Mouse (Mus musculus): ENCODE measurements around the gene Mrps31. TPM values are rescaled to one million over a fixed set of nuclear protein-coding genes. Genes with fewer than 3 reads are reported as not detected.

Mrps31 gene
- polyA plus RNA-seq, 1 experiment from 2014 or later: 40.6 TPM

DNA sequence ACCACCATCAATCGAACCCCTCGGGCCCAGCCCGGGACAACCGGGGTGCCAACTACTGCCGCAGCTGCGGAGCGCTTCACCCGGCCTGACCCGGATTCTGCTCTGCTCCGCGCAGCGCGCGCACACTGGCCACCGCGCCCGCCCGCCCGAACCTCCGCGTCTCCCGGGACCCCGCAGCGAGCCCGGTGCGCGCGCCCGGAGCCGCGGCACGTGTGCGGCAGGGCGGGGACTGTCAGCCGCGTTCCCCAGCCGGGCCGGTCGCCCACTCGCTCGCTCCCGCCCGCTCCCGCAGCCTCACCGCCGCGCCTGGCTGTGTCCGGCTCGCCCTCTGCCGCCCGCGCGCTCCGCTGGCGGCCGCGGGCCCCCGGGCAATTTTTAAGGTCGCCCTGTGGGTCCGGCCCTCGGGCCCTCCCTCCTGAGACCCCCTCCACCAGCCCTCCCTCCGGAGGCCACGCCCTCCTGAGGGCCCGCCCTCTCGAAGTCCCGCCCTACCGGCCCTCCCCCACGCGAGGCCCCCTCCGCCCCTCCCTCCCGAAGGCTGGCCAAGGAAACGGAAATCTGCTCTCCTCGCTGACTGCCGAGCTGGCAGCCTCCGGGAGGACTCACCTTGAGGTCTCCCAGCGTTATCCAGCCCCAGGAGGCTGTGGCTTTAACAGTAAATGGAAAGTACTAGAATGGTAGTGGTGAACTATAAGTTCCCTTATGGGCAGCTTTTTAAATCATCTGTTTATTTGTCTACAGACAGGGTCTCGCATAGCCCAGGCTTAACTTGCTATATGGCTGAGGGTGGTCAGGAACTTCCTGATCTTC, 12.8 kb upstream of the Mrps31 start, which contains the start of gene Slc25a15:
Gene Slc25a15, minus strand, starts transcription at position 456 of the 810 bp plus-strand sequence.
- Histone ChIP-seq H3K4me1 (peaks cover 11% of the 10 kb centered on the region; the same call in 1 of the 2 replicates), H3K9me3 (no peaks in the 10 kb centered on the region), H3K4me3 (peak within 1 kb of the TSS; percentile 67), H3K27me3 (no peaks in the 10 kb centered on the region), H3K36me3 (no peaks in the 10 kb centered on the region), H3K27ac (peak within 1 kb of the TSS; percentile 47), H3K9ac (peak within 1 kb of the TSS; percentile 54), H3K4me2 (replicated peaks) (peak within 1 kb of the TSS; percentile 63)
- under 1% methylated on average over 65 of the region's 77 CpGs for WGBS
- peak; percentile 86 for ATAC-seq (ENCODE audit: insufficient number of reproducible peaks, insufficient read depth, low FRiP score, low TSS enrichment)

GRCm38 (mm10) chr8:22399285-22399880, 11.8 kb upstream of the Mrps31 start:
- H3K27ac ChIP-seq: peak overlapping the region; percentile 47; the same call in 1 of the 2 replicates
- peak overlapping the region; percentile 63 for H3K4me2 ChIP-seq (replicated peaks)
- peak overlapping the region; percentile 67 for H3K4me3 ChIP-seq
- no peaks in the 10 kb centered on the region for H3K27me3 ChIP-seq
- no peaks in the 10 kb centered on the region for H3K36me3 ChIP-seq
- WGBS: 85% methylated on average over 8 of the region's 8 CpGs
- H3K9me3 ChIP-seq: no peaks in the 10 kb centered on the region
- peak overlapping the region; percentile 54; the same call in 1 of the 2 replicates for H3K9ac ChIP-seq
- peaks cover 11% of the 10 kb centered on the region; the same call in 1 of the 2 replicates for H3K4me1 ChIP-seq
- no peak for ATAC-seq (ENCODE audit: insufficient number of reproducible peaks, insufficient read depth, low FRiP score, low TSS enrichment)

DNA sequence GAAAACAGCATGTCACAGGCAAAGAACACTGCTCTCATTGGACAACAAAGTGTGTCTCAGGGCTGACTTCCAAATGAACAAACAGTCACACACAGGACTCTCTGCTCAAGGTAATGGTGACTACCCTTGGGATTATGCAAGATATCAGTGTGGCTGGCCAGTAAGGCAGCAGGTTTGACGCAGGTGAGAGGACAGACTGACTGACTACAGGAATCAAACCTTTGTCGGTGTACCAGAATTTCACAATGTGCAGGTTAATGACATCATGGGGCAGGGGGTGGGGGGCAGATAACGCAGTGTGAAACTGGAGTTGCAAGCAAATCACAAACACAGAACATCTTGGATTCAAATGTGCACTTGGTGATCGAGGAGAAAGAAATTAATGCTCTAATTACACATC, 10.6 kb upstream of the Mrps31 start:
- Histone ChIP-seq H3K27me3 (no peaks in the 10 kb centered on the region), H3K9me3 (no peaks in the 10 kb centered on the region), H3K4me1 (peaks cover 11% of the 10 kb centered on the region; the same call in 1 of the 2 replicates), H3K4me2 (replicated peaks) (no peak overlapping the region), H3K4me3 (no peak overlapping the region), H3K27ac (no peak overlapping the region), H3K9ac (no peak overlapping the region), H3K36me3 (no peaks in the 10 kb centered on the region)
- ATAC-seq (ENCODE audit: insufficient number of reproducible peaks, insufficient read depth, low FRiP score, low TSS enrichment): no peak
- WGBS: 86% methylated on average over 4 of the region's 4 CpGs

DNA sequence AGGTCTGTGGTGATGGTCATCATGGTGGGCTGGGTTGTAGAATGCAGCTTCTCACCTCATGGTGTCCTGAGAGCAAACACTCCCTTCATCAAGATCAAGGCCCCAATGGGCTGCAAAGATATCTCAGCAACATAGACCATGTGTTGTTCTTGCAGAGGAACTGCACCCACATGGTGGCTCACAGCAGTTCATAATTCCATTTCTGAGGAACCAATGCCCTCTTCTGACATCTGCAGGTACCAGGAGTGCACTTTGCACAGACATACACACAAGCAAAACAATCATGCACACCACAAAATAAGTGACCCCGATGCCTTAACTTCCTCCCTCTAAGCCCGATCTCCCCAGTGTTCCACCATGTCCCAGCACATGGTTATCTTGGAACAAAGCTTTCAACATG, 7.9 kb upstream of the Mrps31 start:
- Histone ChIP-seq H3K9me3 (no peaks in the 10 kb centered on the region), H3K4me3 (no peak overlapping the region), H3K27ac (no peak overlapping the region), H3K4me1 (peaks cover 3% of the 10 kb centered on the region; the same call in 1 of the 2 replicates), H3K4me2 (replicated peaks) (no peak overlapping the region), H3K36me3 (no peaks in the 10 kb centered on the region), H3K9ac (no peak overlapping the region), H3K27me3 (no peaks in the 10 kb centered on the region)
- ATAC-seq (ENCODE audit: insufficient number of reproducible peaks, insufficient read depth, low FRiP score, low TSS enrichment): no peak
- WGBS: 91% methylated on average over 2 of the region's 2 CpGs

GRCm38 (mm10) chr8:22405733-22406132, 5.4 kb upstream of the Mrps31 start:
- no peak for ATAC-seq (ENCODE audit: insufficient number of reproducible peaks, insufficient read depth, low FRiP score, low TSS enrichment)
- H3K36me3 ChIP-seq: no peaks in the 10 kb centered on the region
- no peak overlapping the region for H3K4me2 ChIP-seq (replicated peaks)
- no peak overlapping the region for H3K9ac ChIP-seq
- WGBS: 72% methylated on average over 6 of the region's 6 CpGs
- H3K9me3 ChIP-seq: no peaks in the 10 kb centered on the region
- H3K4me1 ChIP-seq: no peaks in the 10 kb centered on the region
- H3K27ac ChIP-seq: no peak overlapping the region
- H3K4me3 ChIP-seq: no peak overlapping the region
- H3K27me3 ChIP-seq: no peaks in the 10 kb centered on the region

- peak overlapping the region; percentile 91 for H3K4me3 ChIP-seq
- H3K4me1 ChIP-seq: peaks cover 6% of the 10 kb centered on the region; the same call in 1 of the 2 replicates
- 19% methylated on average over 16 of the region's 16 CpGs for WGBS
- peak overlapping the region; percentile 90 for H3K9ac ChIP-seq
- no peak for ATAC-seq (ENCODE audit: insufficient number of reproducible peaks, insufficient read depth, low FRiP score, low TSS enrichment)
- no peaks in the 10 kb centered on the region for H3K27me3 ChIP-seq
- H3K9me3 ChIP-seq: no peaks in the 10 kb centered on the region
- H3K4me2 ChIP-seq (replicated peaks): peak overlapping the region; percentile 74
- H3K27ac ChIP-seq: no peak overlapping the region; the same call in 1 of the 2 replicates
- no peaks in the 10 kb centered on the region for H3K36me3 ChIP-seq
Measured at GRCm38 (mm10) chr8:22410688-22411281, 376 bp upstream of the Mrps31 start.

- H3K4me2 ChIP-seq (replicated peaks): peak overlapping the region; percentile 74
- H3K9ac ChIP-seq: peak overlapping the region; percentile 90
- H3K4me3 ChIP-seq: peak overlapping the region; percentile 91
- H3K27me3 ChIP-seq: no peaks in the 10 kb centered on the region
- peaks cover 6% of the 10 kb centered on the region; the same call in 1 of the 2 replicates for H3K4me1 ChIP-seq
- no peak overlapping the region for H3K27ac ChIP-seq
- peaks cover 6% of the 10 kb centered on the region; the same call in 1 of the 2 replicates for H3K36me3 ChIP-seq
- WGBS: 26% methylated on average over 8 of the region's 8 CpGs
- no peaks in the 10 kb centered on the region for H3K9me3 ChIP-seq
- ATAC-seq (ENCODE audit: insufficient number of reproducible peaks, insufficient read depth, low FRiP score, low TSS enrichment): no peak
Measured at GRCm38 (mm10) chr8:22411971-22412370, 810 bp downstream of the Mrps31 start.

Other genes with a start within 250 kb of the Mrps31 start
- gene Nek3, start 244.9 kb upstream of the Mrps31 start, polyA plus RNA-seq (2016; fragmentation: Nextera tagmentation; extraction: Ambion mirVana): 6.6 and 7.3 TPM in 2 replicates
- 48.3 and 50.3 TPM in 2 replicates for gene Ckap2, start 225.5 kb upstream of the Mrps31 start, polyA plus RNA-seq (2016; fragmentation: Nextera tagmentation; extraction: Ambion mirVana)
- gene Vps36, start 218.6 kb upstream of the Mrps31 start, polyA plus RNA-seq (2016; fragmentation: Nextera tagmentation; extraction: Ambion mirVana): 36.4 and 37.4 TPM in 2 replicates
- gene Thsd1, start 184.0 kb upstream of the Mrps31 start, polyA plus RNA-seq (2016; fragmentation: Nextera tagmentation; extraction: Ambion mirVana): 10.6 and 11.5 TPM in 2 replicates
- gene Tpte, start 127.9 kb upstream of the Mrps31 start, polyA plus RNA-seq (2016; fragmentation: Nextera tagmentation; extraction: Ambion mirVana): not detected in 2 replicates
- gene Slc25a15, start 12.8 kb upstream of the Mrps31 start, polyA plus RNA-seq (2016; fragmentation: Nextera tagmentation; extraction: Ambion mirVana): 16.1 and 16.8 TPM in 2 replicates